Mouse (Mus musculus) limb, embryonic 14.5 days (tissue): ENCODE data around the gene Gpd1l. TPM values are rescaled to one million over a fixed set of nuclear protein-coding genes. Genes with fewer than 3 reads are reported as not detected.

ENCODE experiments used
- ATAC-seq: fragments of 200-750 bp; cut with Nextera tagmentation; 2 replicates; pipeline ENCODE4 v1.8.0; 2017; ENCODE audit warnings: low read depth, moderate number of reproducible peaks, moderate TSS enrichment; ENCODE audit not compliant: low FRiP score
- DNase-seq: peaks from one replicate; pipeline ENCODE4 v3.0.0-alpha.2; 2015; ENCODE audit warnings: low spot score
- H3K27ac ChIP-seq: fragments of 300-500 bp; sonication (generic); replicated peaks from 2 replicates; pipeline ENCODE4 v1.5.1; 2014; ENCODE audit warnings: low read depth, mild to moderate bottlenecking, low read length, moderate library complexity, mixed read lengths
- H3K27me3 ChIP-seq: fragments of 300-500 bp; sonication (generic); 2 replicates; pipeline ENCODE4 v1.6.1; 2014; ENCODE audit warnings: low read length, mixed read lengths; ENCODE audit not compliant: control insufficient read depth, insufficient read depth
- H3K36me3 ChIP-seq: fragments of 300-500 bp; sonication (generic); 2 replicates; pipeline ENCODE4 v1.6.1; 2014; ENCODE audit warnings: mild to moderate bottlenecking, low read length, moderate library complexity, mixed read lengths; ENCODE audit not compliant: control insufficient read depth, insufficient read depth
- H3K4me1 ChIP-seq: fragments of 300-500 bp; sonication (generic); 2 replicates; pipeline ENCODE4 v1.6.1; 2014; ENCODE audit warnings: antibody characterized with exemption, low read length, mixed read lengths; ENCODE audit not compliant: control insufficient read depth, insufficient read depth
- H3K4me2 ChIP-seq: fragments of 300-500 bp; sonication (generic); replicated peaks from 2 replicates; pipeline ENCODE4 v1.6.1; 2014; ENCODE audit warnings: low read depth, mild to moderate bottlenecking, low read length, moderate library complexity; ENCODE audit not compliant: severe bottlenecking
- H3K4me3 ChIP-seq: fragments of 300-500 bp; sonication (generic); replicated peaks from 2 replicates; pipeline ENCODE4 v1.5.1; 2014; ENCODE audit warnings: low read length
- H3K9ac ChIP-seq: fragments of 300-500 bp; sonication (generic); 2 replicates; pipeline ENCODE4 v1.6.1; 2014; ENCODE audit warnings: mild to moderate bottlenecking, low read depth, low read length, moderate library complexity; ENCODE audit not compliant: severe bottlenecking
- H3K9me3 ChIP-seq: fragments of 300-500 bp; sonication (generic); 2 replicates; pipeline ENCODE4 v1.6.1; 2016; ENCODE audit warnings: low read length; ENCODE audit not compliant: control insufficient read depth
- POLR2A ChIP-seq: fragments of 200-500 bp; IDR thresholded peaks from 2 replicates; pipeline ENCODE4 v1.8.0; 2012; ENCODE audit warnings: inconsistent platforms, mild to moderate bottlenecking, moderate library complexity, borderline replicate concordance; ENCODE audit not compliant: insufficient read depth, insufficient read length; ENCODE audit errors: extremely low read depth
- WGBS: fragments of 180-500 bp; shearing (Covaris S2); extraction: QIAGEN DNeasy Blood & Tissue Kit; methylation state at CpG from one replicate; pipeline ENCODE4 v1.1.7; 2014; 5-methylcytosine and 5-hydroxymethylcytosine counted together
- polyA plus RNA-seq, 2 experiments: library from polyadenylated mRNA; depleted of rRNA in 1 of 2; stranded (reverse) in 1 of 2; unstranded in 1 of 2; fragments of >200 nt; fragmentation: Nextera tagmentation in 1 of 2; extraction: Ambion mirVana in 1 of 2; gene quantifications; 2 replicates each; pipeline versions ENCODE4 v1.2.1 to v1.2.3; 2012 to 2014

Gene Gpd1l
- polyA plus RNA-seq, 2 experiments, result 6.4 to 11.1 TPM

DNA sequence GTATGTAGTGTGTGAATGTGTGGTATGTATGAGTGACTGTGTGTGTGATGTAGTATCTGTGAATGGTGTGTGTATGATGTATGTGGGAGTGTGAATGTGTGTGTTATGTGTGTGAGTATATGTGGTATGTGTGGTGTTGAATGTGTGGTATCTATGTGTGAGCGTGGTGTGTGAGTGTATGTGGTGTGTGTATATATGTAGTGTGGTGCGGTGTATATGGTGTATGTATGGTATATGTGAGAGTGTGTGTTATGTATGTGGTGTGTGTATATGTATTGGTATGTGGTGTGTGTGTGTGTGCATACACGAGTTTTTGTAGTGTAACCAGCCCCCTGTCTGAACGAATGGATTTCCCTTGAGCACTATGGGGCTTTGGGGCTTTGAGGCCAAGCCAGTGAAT is 48.2 kb downstream of the Gpd1l start:
- H3K4me3 ChIP-seq, result no peak overlapping the region
- H3K27me3 ChIP-seq, result no peaks in the 10 kb centered on the region
- no peak for TF ChIP-seq POLR2A
- H3K9ac ChIP-seq, result no peak overlapping the region
- no peaks in the 10 kb centered on the region for H3K36me3 ChIP-seq
- ATAC-seq, result no peak
- H3K4me1 ChIP-seq, result no peaks in the 10 kb centered on the region
- no peak for DNase-seq
- no peaks in the 10 kb centered on the region for H3K9me3 ChIP-seq
- WGBS, result 76% methylated on average over 4 of the region's 4 CpGs
- no peak overlapping the region for H3K27ac ChIP-seq
- no peak overlapping the region for H3K4me2 ChIP-seq

GRCm38 (mm10) chr9:114881977-114882376 is 51.8 kb downstream of the Gpd1l start:
- no peak for ATAC-seq
- H3K9me3 ChIP-seq, result no peaks in the 10 kb centered on the region
- H3K4me1 ChIP-seq, result no peaks in the 10 kb centered on the region
- WGBS, result 93% methylated on average over 2 of the region's 2 CpGs
- no peak overlapping the region for H3K4me3 ChIP-seq
- H3K9ac ChIP-seq, result no peak overlapping the region
- no peak overlapping the region for H3K4me2 ChIP-seq
- TF ChIP-seq POLR2A, result no peak
- DNase-seq, result no peak
- H3K27ac ChIP-seq, result no peak overlapping the region
- no peaks in the 10 kb centered on the region for H3K36me3 ChIP-seq
- H3K27me3 ChIP-seq, result no peaks in the 10 kb centered on the region

DNA sequence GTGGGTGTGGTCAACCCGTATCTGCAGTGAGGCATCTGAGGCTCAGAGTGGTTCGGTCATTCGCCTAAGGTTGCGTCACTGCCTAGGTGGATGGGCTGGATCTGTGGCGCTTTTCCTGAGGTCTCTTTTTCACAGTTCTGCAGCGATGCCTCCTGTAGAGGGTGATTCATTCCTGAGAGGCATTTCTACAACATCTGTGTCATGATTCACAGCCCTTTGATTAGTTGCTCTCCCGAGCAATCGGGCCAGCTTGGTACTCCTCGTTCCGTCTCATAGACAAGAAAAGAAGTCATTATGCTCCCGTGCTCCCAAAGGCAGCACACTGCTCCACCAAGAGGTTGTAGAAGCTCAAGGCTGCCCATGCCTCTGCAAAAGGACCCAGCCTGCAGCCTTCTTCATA is 78.5 kb downstream of the Gpd1l start:
- H3K36me3 ChIP-seq, result no peaks in the 10 kb centered on the region
- no peak overlapping the region for H3K4me2 ChIP-seq
- DNase-seq (no peak), ATAC-seq (no peak)
- no peak overlapping the region for H3K4me3 ChIP-seq
- TF ChIP-seq POLR2A, result no peak
- 53% methylated on average over 11 of the region's 11 CpGs for WGBS
- no peak overlapping the region for H3K27ac ChIP-seq
- H3K4me1 ChIP-seq, result 0 out of 2 replicates have a peak, but pooled peaks cover 3% of the 10 kb centered on the region
- no peak overlapping the region for H3K9ac ChIP-seq
- H3K9me3 ChIP-seq, result no peaks in the 10 kb centered on the region
- no peaks in the 10 kb centered on the region for H3K27me3 ChIP-seq

GRCm38 (mm10) chr9:114854686-114855085 is 79.1 kb downstream of the Gpd1l start:
- 68% methylated on average over 9 of the region's 9 CpGs for WGBS
- no peak for DNase-seq
- TF ChIP-seq POLR2A, result no peak

GRCm38 (mm10) chr9:114853336-114853735 is 80.5 kb downstream of the Gpd1l start:
- DNase-seq (no peak), ATAC-seq (no peak)
- WGBS, result 81% methylated on average over 15 of the region's 15 CpGs
- H3K4me1 ChIP-seq, result 0 out of 2 replicates have a peak, but pooled peaks cover 3% of the 10 kb centered on the region
- H3K9ac ChIP-seq, result no peak overlapping the region
- no peaks in the 10 kb centered on the region for H3K36me3 ChIP-seq
- H3K9me3 ChIP-seq, result no peaks in the 10 kb centered on the region
- H3K4me2 ChIP-seq, result no peak overlapping the region
- no peak overlapping the region for H3K27ac ChIP-seq
- H3K4me3 ChIP-seq, result no peak overlapping the region
- no peak for TF ChIP-seq POLR2A
- no peaks in the 10 kb centered on the region for H3K27me3 ChIP-seq

More at GRCm38 (mm10) chr9:114854686-114855085, 79.1 kb downstream of the Gpd1l start:
- no peaks in the 10 kb centered on the region for H3K9me3 ChIP-seq
- H3K4me3 ChIP-seq, result no peak overlapping the region
- no peak overlapping the region for H3K27ac ChIP-seq
- H3K9ac ChIP-seq, result no peak overlapping the region
- 0 out of 2 replicates have a peak, but pooled peaks cover 3% of the 10 kb centered on the region for H3K4me1 ChIP-seq
- ATAC-seq, result no peak
- H3K27me3 ChIP-seq, result no peaks in the 10 kb centered on the region
- H3K4me2 ChIP-seq, result no peak overlapping the region
- no peaks in the 10 kb centered on the region for H3K36me3 ChIP-seq
